Mouse (Mus musculus) stomach, embryonic 14.5 days (tissue): ENCODE measurements at regions not wholly inside any gene's neighbourhood (a gene's known extent, or its start where the extent isn't known, plus 50 kb on each side); places are given as distances from the start of the nearest gene placed in this dataset.

ENCODE experiments used
- ATAC-seq: fragments of 200-750 bp; cut with Nextera tagmentation; 2 replicates; pipeline ENCODE4 v1.8.0; 2017; ENCODE audit warnings: low read depth, moderate TSS enrichment; ENCODE audit not compliant: insufficient number of reproducible peaks, insufficient read depth, low FRiP score
- H3K27ac ChIP-seq: fragments of 300-500 bp; sonication (generic); 2 replicates; pipeline ENCODE4 v1.5.1; 2014; ENCODE audit warnings: mild to moderate bottlenecking, low read length, moderate library complexity, mixed read lengths
- H3K27me3 ChIP-seq: fragments of 300-500 bp; sonication (generic); 2 replicates; pipeline ENCODE4 v1.6.1; 2014; ENCODE audit warnings: low read length, control low read depth, mixed read lengths; ENCODE audit not compliant: control insufficient read depth, insufficient read depth
- H3K36me3 ChIP-seq: fragments of 300-500 bp; sonication (generic); 2 replicates; pipeline ENCODE4 v1.6.1; 2014; ENCODE audit warnings: mild to moderate bottlenecking, control low read depth, low read length, moderate library complexity, mixed read lengths; ENCODE audit not compliant: control insufficient read depth, insufficient read depth
- H3K4me1 ChIP-seq: fragments of 300-500 bp; sonication (generic); 2 replicates; pipeline ENCODE4 v1.6.1; 2014; ENCODE audit warnings: low read length, control low read depth, mixed read lengths; ENCODE audit not compliant: control insufficient read depth, insufficient read depth
- H3K4me2 ChIP-seq: fragments of 300-500 bp; sonication (generic); replicated peaks from 2 replicates; pipeline ENCODE4 v1.6.1; 2014; ENCODE audit warnings: low read depth, low read length, control low read depth
- H3K4me3 ChIP-seq: fragments of 300-500 bp; sonication (generic); 2 replicates; pipeline ENCODE4 v1.5.1; 2014; ENCODE audit warnings: low read depth, low read length, control low read depth
- H3K9ac ChIP-seq: fragments of 300-500 bp; sonication (generic); replicated peaks from 2 replicates; pipeline ENCODE4 v1.6.1; 2014; ENCODE audit warnings: low read depth, mild to moderate bottlenecking, control low read depth, low read length, moderate library complexity, mixed read lengths
- H3K9me3 ChIP-seq: fragments of 300-500 bp; sonication (generic); 2 replicates; pipeline ENCODE4 v1.6.1; 2016; ENCODE audit warnings: low read depth, low read length, control low read depth; ENCODE audit not compliant: control insufficient read depth
- WGBS: fragments of 180-500 bp; shearing (Covaris S2); extraction: QIAGEN DNeasy Blood & Tissue Kit; methylation state at CpG from one replicate; pipeline ENCODE4 v1.1.7; 2014; 5-methylcytosine and 5-hydroxymethylcytosine counted together

- no peak overlapping the region for H3K4me2 ChIP-seq
- H3K9ac ChIP-seq = no peak overlapping the region
- no peak overlapping the region for H3K4me3 ChIP-seq
- 94% methylated on average over 9 of the region's 9 CpGs for WGBS
- H3K4me1 ChIP-seq = 0 out of 2 replicates have a peak, but pooled peaks cover 3% of the 10 kb centered on the region
- no peak overlapping the region for H3K27ac ChIP-seq
- no peaks in the 10 kb centered on the region for H3K36me3 ChIP-seq
- ATAC-seq = no peak
- no peaks in the 10 kb centered on the region for H3K9me3 ChIP-seq
- H3K27me3 ChIP-seq = no peaks in the 10 kb centered on the region
Observed at GRCm38 (mm10) chr19:54099292-54099691, 55.3 kb downstream of the Adra2a start.

DNA sequence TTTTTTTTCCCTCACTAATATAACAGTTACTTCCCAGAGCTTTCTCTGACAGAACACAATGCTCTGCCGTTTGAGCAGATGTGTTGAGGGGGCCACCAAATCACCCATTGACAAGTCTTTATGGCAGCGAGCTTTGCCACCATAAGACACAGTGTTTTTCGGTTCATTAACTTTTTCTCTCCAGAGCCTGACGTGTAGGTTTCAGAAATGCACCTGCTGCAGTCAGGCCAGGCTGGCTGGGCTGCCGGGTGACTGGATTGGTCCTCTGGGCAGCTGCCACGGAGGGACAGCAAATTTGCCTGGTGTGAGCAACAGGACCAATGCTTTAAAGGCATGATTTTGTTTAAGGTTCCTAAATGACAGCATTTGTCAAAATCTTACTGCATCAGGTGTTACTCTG lies 55.8 kb downstream of the Adra2a start:
- Histone ChIP-seq H3K9me3 (no peaks in the 10 kb centered on the region), H3K36me3 (no peaks in the 10 kb centered on the region), H3K4me2 (no peak overlapping the region), H3K27ac (no peak overlapping the region), H3K4me1 (no peaks in the 10 kb centered on the region), H3K27me3 (no peaks in the 10 kb centered on the region), H3K4me3 (no peak overlapping the region), H3K9ac (no peak overlapping the region)
- WGBS = 71% methylated on average over 6 of the region's 6 CpGs
- no peak for ATAC-seq

- 60% methylated on average over 3 of the region's 3 CpGs for WGBS
- no peak overlapping the region for H3K4me3 ChIP-seq
- no peaks in the 10 kb centered on the region for H3K36me3 ChIP-seq
- no peak overlapping the region for H3K4me2 ChIP-seq
- H3K27me3 ChIP-seq = no peaks in the 10 kb centered on the region
- no peak for ATAC-seq
- H3K27ac ChIP-seq = no peak overlapping the region
- no peak overlapping the region for H3K9ac ChIP-seq
- no peaks in the 10 kb centered on the region for H3K4me1 ChIP-seq
- H3K9me3 ChIP-seq = no peaks in the 10 kb centered on the region
Observed at GRCm38 (mm10) chr19:54106571-54106970, 62.6 kb downstream of the Adra2a start.

GRCm38 (mm10) chr19:54107103-54107821 lies 63.3 kb downstream of the Adra2a start:
- Histone ChIP-seq H3K27me3 (no peaks in the 10 kb centered on the region), H3K9me3 (no peaks in the 10 kb centered on the region), H3K4me2 (no peak overlapping the region), H3K36me3 (no peaks in the 10 kb centered on the region), H3K4me3 (no peak overlapping the region), H3K9ac (no peak overlapping the region), H3K27ac (no peak overlapping the region), H3K4me1 (no peaks in the 10 kb centered on the region)
- no peak for ATAC-seq
- 49% methylated on average over 13 of the region's 13 CpGs for WGBS

- 87% methylated on average over 6 of the region's 6 CpGs for WGBS
- no peaks in the 10 kb centered on the region for H3K27me3 ChIP-seq
- no peak for ATAC-seq
- H3K9ac ChIP-seq = no peak overlapping the region
- no peaks in the 10 kb centered on the region for H3K36me3 ChIP-seq
- no peaks in the 10 kb centered on the region for H3K9me3 ChIP-seq
- H3K4me1 ChIP-seq = no peaks in the 10 kb centered on the region
- H3K4me2 ChIP-seq = no peak overlapping the region
- no peak overlapping the region for H3K4me3 ChIP-seq
- no peak overlapping the region for H3K27ac ChIP-seq
Observed at GRCm38 (mm10) chr19:54110080-54110479, 66.1 kb downstream of the Adra2a start.

DNA sequence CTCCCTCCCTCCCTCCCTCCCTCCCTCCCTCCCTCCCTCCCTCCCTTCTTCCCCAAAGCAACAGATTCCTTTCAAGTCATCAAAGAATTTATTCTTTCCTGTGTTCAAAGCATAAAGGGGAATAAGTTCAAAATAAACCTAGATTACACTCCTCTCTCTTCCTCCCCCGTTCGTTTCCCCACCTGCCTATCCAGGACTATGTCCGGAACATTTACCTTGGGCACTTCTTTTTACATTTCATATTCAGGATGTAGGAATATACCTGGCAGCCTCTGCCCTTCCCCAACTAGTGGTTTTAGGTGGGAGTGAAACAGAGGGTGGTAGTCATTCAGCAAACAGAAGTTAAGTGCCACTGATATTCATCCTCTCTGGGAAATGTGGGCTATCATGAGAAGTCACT lies 68.7 kb downstream of the Adra2a start:
- no peak for ATAC-seq

GRCm38 (mm10) chr19:54113421-54113820 lies 69.5 kb downstream of the Adra2a start:
- 70% methylated on average over 6 of the region's 6 CpGs for WGBS
- no peaks in the 10 kb centered on the region for H3K27me3 ChIP-seq

More for the DNA sequence above, 68.7 kb downstream of the Adra2a start:
- Histone ChIP-seq H3K9me3 (no peaks in the 10 kb centered on the region), H3K27me3 (no peaks in the 10 kb centered on the region), H3K4me1 (0 out of 2 replicates have a peak, but pooled peaks cover 2% of the 10 kb centered on the region), H3K4me2 (no peak overlapping the region), H3K9ac (no peak overlapping the region), H3K36me3 (no peaks in the 10 kb centered on the region), H3K27ac (no peak overlapping the region), H3K4me3 (no peak overlapping the region)
- WGBS = 69% methylated on average over 3 of the region's 3 CpGs

GRCm38 (mm10) chr19:54114588-54115317 lies 70.8 kb downstream of the Adra2a start:
- Histone ChIP-seq H3K36me3 (no peaks in the 10 kb centered on the region), H3K4me1 (0 out of 2 replicates have a peak, but pooled peaks cover 2% of the 10 kb centered on the region), H3K27me3 (no peaks in the 10 kb centered on the region), H3K9ac (0 out of 2 replicates have a peak overlapping the region, but pooled peaks have one; percentile 14), H3K9me3 (no peaks in the 10 kb centered on the region), H3K4me3 (peak overlapping the region; percentile 41), H3K27ac (no peak overlapping the region), H3K4me2 (peak overlapping the region; percentile 57)
- WGBS = 7% methylated on average over 22 of the region's 22 CpGs
- peak; percentile 79; the same call in 1 of the 2 replicates for ATAC-seq

More at GRCm38 (mm10) chr19:54113421-54113820, 69.5 kb downstream of the Adra2a start:
- Histone ChIP-seq H3K27ac (no peak overlapping the region), H3K9me3 (no peaks in the 10 kb centered on the region), H3K9ac (no peak overlapping the region), H3K4me3 (no peak overlapping the region), H3K4me1 (0 out of 2 replicates have a peak, but pooled peaks cover 2% of the 10 kb centered on the region), H3K4me2 (no peak overlapping the region), H3K36me3 (no peaks in the 10 kb centered on the region)
- no peak for ATAC-seq
